Mouse (Mus musculus): ENCODE data around the gene Usp2.

Usp2 gene

GRCm38 (mm10) chr9:44125546-44126428 is 59.0 kb downstream of the Usp2 start:
- DNase-seq: peak; percentile 83

- no peak for DNase-seq
Observed at GRCm38 (mm10) chr9:44126746-44127145, 59.9 kb downstream of the Usp2 start.

GRCm38 (mm10) chr9:44127351-44127801 is 60.6 kb downstream of the Usp2 start:
- peak; percentile 56 for DNase-seq

GRCm38 (mm10) chr9:44129633-44130032 is 62.8 kb downstream of the Usp2 start:
- no peak for DNase-seq

- peak; percentile 81 for DNase-seq
Observed at GRCm38 (mm10) chr9:44130034-44130433, 63.2 kb downstream of the Usp2 start.

GRCm38 (mm10) chr9:44130581-44131275 is 63.9 kb downstream of the Usp2 start:
- peak; percentile 26 for DNase-seq

GRCm38 (mm10) chr9:44131276-44131590 is 64.4 kb downstream of the Usp2 start:
- no peak for DNase-seq

GRCm38 (mm10) chr9:44132200-44132599 is 65.4 kb downstream of the Usp2 start:
- no peak for DNase-seq

GRCm38 (mm10) chr9:44133287-44133686 is 66.5 kb downstream of the Usp2 start:
- no peak for DNase-seq

- DNase-seq: peak; percentile 68
Observed at GRCm38 (mm10) chr9:44134101-44134850, 67.5 kb downstream of the Usp2 start, which contains the start of gene Mcam. Gene Mcam, plus strand, starts transcription at chr9:44134469.

GRCm38 (mm10) chr9:44134851-44135730 is 68.3 kb downstream of the Usp2 start:
- peak; percentile 48 for DNase-seq

GRCm38 (mm10) chr9:44135731-44136411 is 69.0 kb downstream of the Usp2 start:
- DNase-seq: no peak

- DNase-seq: no peak
Observed at GRCm38 (mm10) chr9:44137846-44138245, 71.0 kb downstream of the Usp2 start.

- no peak for DNase-seq
Observed at GRCm38 (mm10) chr9:44141951-44142350, 75.1 kb downstream of the Usp2 start.

- no peak for DNase-seq
Observed at GRCm38 (mm10) chr9:44143421-44143820, 76.6 kb downstream of the Usp2 start.

GRCm38 (mm10) chr9:44144023-44144717 is 77.3 kb downstream of the Usp2 start:
- DNase-seq: peak; percentile 57

GRCm38 (mm10) chr9:44144718-44145060 is 77.9 kb downstream of the Usp2 start:
- DNase-seq: no peak

All from kidney, adult 11 months (tissue).